Mouse (Mus musculus): ENCODE measurements around the gene Dtl.

Gene Dtl

DNA sequence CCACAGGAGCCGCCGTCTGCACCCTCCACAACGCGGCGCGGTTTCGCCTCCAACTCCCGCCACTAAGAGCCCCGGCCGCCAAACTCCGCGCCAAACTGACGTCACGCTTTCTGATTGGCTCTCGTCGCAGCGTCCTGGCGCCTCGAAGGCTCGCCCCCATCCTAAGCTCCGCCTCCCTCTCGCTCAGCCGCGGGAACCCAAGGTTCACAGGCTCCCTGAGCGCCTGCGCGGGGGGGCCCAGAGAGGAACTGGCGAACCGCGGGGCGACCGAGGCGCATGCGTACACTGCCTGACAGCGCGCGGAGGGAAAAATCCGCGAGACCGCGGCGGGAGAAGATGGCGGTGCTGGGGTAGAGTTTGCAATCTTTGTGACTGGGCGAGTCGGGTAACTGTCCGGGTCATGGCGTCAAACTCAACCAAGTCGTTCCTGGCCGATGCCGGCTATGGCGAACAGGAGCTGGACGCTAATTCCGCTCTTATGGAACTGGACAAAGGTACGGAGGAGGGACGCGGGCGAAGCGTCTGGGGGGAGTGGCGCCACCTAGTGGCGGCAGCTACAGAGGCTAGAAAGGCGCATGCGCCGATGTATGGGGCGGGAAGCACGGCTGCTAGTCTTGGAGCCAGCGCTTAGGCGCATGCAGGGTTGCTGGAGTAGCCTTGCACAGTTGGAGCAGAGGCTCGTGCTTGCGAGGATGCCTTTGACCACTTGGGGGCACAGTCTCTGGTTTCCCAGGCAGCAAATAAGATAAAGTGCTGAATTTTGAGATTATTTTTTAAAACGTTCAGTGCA is at the start of gene Dtl, which contains the start of gene Ints7:
Gene Dtl, minus strand, starts transcription at position 87 of the 790 bp plus-strand sequence.
Gene Ints7, plus strand, starts transcription at position 179 of the 790 bp plus-strand sequence.
- DNase-seq (ENCODE audit: low spot score): peak; percentile 100

DNA sequence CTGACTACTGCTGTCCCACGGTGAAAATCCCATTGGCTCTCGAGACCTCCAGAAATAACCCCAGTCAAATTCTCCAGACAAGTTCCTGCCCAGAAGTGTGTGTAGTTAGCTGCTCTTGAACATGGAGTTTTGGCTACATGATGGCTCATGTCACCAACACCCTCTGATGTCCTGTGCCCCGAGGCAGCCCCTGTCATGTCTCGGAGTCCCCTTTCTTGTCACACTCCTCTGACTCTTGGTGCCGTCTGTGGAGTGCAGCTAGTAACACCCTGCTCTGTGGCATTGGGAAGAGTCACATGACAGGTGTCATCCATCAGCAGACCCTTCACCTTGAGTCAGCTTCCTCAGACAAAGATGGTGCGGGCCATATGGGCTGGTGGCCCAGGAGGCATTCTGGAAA is 49.7 kb upstream of the Dtl start:
- no peak for DNase-seq (ENCODE audit: low spot score)

DNA sequence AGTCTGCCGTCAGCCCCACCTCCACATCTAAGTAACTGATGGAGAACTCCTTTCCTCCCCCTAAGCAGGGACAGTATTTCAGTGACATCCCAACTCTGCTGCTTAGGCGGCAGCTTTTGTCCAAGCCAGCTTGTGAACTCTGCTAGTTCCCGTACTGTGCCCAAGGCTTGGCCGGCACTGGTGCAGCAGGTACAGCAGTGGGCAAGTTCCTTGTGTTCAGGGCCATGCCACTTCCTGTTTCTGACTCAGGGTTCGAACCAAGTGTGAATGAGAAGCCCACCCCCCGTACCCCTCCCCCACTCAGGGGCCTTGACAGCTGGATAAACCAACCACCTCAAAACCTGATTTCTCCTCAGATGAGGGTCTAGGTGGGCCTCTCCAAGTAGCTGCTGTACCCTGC is 49.1 kb upstream of the Dtl start:
- no peak for DNase-seq (ENCODE audit: low spot score)

DNA sequence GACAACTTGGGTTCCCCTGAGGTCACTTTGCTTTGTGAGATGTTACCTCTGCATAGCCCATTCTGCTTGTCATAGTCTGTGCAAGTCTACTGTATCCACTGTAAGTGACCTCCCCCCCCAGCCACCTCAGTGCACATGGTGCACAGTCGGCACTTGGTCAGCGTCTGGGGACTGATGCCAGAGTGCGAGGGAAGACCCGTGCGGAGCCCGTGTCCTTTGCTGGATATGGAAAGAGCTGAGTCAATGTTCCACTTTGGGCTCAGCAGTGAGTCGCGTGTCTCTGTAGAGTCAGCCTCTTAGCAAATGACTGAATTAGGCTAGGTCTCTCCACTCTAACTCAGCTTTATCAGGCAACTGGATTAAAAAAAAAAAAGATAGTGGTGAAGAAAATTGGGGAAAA is 47.5 kb upstream of the Dtl start:
- DNase-seq (ENCODE audit: low spot score): no peak

DNA sequence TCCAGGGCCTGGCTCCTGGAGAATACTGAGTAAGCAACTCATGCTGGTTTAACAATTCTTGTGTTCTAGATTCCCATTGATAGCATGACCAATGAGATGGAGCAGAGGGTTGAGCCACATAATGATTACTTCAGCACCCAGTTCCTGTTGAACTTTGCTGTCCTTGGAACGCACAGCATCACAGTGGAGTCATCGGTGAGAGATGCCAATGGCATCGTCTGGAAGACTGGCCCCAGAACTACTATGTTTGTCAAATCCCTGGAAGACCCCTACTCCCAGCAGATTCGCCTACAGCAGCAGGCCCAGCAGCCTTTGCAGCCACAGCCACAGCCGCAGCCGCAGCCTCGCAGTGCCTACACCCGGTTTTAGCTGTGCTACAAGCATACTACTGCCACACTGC is 45.8 kb upstream of the Dtl start:
- DNase-seq (ENCODE audit: low spot score): peak; percentile 52

DNA sequence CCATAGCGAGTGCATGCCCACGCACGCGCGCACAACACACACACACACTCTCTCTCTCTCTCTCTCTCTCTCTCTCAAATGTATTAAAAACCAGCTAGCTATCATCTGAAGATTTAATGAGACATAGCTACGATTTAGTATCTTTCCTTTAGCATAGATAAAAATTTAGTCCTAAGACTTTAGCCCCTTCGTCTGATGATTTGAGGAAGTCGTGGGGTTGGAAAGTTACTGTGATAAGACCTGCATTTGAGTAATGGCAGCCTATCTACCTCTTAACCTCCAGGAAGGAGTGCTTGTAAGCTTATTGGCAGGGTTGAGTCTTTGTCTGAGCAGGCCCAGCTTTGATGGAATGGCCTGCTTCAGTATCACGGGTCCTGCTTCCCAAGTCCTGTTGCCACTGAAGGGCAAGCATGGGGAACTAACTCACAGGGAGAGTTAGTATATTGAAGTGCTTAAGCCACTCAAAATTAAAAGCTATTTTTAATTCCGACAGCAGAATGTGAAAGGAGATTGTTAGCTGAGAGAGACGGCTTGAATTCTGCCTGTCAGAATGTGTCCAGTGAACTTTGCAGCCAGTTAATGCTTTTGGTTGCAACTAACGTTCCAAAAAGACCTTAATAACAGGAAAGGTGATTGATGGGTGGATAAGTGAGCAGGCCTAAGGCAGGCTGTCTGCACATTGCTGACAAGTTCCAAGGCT is 42.9 kb upstream of the Dtl start:
- DNase-seq (ENCODE audit: low spot score): no peak

DNA sequence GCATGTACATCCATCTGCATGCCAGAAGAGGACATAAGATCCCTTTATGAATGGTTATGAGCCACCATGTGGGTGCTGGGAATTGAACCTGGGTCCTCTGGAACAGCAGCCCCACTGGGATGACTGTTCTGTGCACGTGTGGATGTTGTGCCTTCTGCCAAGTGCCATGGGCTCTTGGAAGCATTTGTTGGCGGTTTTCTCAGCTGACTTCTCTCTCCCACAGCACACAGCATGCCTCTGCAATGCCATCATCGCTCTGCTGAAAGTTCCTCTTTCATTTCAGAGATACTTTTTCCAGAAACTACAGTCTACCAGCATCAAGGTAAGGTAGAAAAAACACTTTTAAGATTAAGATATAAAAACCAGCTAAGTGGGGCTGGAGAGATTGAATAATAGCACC is 42.2 kb upstream of the Dtl start:
- no peak for DNase-seq (ENCODE audit: low spot score)

DNA sequence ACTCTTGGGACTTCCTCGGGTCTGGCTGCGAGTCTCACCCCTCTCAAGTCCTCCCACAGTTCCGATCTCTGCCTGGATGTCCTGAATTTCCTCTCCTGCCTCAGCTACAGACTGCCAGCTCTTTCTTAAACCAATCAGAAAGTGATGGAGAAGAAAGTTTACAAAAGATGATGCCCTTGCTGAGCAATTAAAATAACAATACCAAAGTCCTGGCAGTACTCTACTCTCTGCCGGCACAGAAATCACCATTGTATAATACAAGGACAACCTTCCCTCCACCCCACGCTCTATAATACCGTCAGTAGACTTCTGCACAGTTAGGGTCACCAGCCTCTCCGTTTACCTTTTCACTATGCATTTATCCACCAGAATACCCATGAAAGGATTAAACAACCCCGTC is 40.9 kb upstream of the Dtl start:
- DNase-seq (ENCODE audit: low spot score): no peak

DNA sequence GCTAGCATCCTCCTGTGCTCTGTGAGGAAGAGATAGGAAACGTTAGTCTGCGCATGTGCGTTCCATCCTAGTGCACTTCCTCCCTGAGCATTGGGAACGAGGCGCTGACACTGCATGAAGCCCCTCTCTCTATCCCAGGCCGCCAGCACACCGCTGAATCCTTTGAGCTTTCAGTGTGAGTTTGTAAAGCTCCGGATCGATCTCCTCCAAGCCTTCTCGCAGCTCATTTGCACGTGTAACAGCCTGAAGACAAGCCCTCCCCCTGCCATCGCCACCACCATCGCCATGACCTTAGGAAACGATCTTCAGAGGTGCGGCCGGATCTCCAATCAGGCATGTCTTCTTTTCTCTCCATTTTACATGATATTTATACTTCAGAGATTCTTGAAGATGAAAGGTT is 37.5 kb upstream of the Dtl start:
- DNase-seq (ENCODE audit: low spot score): no peak

DNA sequence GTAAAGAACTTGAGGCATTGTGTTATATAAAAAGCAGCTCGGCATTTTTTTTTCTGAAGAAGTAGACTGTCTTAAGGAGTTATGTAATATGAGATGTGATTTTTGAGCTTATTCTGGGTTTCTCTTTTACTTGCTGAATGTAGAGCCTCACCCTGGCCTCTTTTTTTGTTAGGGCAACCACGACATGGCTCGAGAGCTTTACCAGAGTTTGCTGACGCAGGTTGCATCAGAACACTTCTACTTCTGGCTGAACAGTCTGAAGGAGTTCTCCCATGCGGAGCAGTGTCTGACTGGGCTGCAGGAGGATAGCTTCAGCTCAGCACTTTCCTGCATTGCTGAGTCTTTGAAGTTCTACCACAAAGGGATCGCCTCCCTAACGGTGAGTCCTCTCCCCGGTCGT is 36.3 kb upstream of the Dtl start:
- peak; percentile 17 for DNase-seq (ENCODE audit: low spot score)

DNA sequence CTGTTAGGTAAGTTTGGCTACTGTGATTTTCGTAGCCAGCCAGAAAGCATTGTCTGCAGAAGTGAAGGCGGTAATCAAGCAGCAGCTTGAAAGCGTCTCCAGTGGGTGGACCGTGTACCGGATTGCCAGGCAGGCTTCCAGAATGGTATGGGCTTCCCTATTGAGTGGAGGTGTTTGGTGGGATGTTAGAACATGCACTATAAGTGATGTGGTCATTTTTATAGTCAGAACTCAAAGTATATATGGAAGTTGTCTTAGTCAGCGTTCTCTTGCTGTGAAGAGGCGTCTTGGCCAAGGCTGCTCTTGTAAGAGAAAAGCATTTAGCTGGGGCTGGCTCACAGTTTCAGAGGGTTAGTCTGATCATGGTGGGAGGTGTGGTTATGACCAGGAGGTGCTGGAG is 35.0 kb upstream of the Dtl start:
- no peak for DNase-seq (ENCODE audit: low spot score)

DNA sequence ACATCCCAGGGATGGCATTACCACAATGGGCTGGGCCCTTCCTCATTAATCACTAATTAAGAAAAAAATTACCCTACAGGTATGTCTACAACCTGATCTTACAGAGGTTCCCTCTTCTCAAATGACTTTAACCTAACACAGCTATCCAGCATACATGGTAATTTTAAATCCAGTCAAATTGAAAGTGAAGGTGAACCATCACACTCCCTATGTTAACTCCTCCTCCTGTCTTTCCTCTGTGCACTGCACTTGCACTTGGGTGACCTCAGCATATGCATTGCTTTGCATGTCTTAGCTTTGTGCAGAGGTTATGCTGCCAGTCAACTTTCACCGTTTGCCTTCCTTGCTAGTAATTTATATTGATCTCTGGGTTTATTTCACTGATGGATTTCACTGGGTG is 34.2 kb upstream of the Dtl start:
- DNase-seq (ENCODE audit: low spot score): no peak

DNA sequence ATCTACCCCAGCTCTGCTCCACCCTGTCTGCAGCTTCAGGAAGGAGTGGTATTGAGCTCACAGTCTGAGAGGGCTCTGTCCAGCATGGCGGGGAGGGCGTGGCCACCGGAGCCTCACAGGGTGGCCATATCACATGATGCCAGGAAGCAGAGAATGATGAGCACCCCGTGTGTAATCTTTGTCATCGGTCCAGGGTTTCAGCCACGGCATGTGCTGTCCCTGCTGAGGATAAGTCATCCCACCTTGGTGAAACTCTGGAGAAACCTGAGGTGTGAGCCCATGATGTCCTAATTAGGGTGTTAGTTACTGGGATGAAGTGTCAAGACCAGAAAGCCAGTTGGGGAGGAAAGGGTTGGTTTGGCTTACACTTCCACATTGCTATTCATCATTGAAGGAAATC is 33.7 kb upstream of the Dtl start:
- no peak for DNase-seq (ENCODE audit: low spot score)

DNA sequence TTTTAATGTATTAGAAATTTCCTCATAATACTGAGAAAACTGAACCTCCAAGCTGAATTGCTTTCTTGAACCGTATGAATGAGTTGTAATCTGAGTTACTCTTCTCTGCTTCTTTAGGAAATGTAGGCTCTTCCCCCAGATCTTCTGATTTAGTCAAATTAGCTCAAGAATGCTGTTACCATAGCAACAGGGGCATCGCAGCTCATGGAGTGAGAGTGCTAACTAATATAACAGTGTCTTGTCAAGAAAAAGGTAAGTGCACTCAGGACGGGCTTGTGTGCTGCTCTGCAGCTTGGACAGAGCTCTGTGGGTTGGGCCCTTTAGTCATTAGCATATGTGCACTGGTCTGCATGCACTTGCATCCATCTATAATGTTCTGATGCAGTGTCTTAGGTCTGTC is 29.3 kb upstream of the Dtl start:
- no peak for DNase-seq (ENCODE audit: low spot score)

DNA sequence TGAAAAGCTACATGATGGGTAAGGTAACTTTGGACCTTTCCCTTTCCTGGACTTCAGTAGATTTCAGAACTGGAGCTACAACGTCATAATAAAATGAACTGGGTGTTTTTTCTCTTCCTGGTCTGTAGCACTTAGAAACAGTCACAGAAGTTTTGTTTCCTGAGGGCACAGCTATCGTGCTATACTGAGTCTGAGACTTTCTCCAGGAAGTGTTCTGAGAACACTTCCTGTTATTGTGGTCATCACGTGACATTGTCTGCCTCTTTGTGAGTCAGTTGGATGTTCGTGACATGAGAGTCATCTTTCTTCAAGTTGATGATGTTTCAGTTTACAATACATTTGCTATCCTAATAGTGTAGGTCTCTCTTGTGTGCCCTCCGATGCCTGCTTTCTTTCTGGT is 23.9 kb upstream of the Dtl start:
- no peak for DNase-seq (ENCODE audit: low spot score)

DNA sequence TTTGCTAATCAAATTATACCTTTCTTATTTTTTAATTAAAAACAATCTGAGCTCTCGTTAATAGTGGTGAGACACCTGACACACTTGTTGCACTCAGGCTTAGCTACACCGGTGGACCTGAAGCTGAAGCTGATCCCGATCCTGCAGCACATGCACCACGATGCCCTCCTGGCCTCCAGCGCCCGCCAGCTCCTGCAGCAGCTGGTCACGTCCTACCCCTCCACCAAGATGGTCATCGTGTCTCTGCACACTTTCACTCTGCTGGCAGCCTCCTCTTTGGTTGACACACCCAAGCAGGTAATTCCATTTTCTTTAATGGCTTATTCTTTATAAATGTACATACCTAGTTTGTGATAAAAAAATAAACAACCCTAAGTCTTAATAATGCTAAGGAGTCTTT is 20.7 kb upstream of the Dtl start:
- DNase-seq (ENCODE audit: low spot score): no peak

DNA sequence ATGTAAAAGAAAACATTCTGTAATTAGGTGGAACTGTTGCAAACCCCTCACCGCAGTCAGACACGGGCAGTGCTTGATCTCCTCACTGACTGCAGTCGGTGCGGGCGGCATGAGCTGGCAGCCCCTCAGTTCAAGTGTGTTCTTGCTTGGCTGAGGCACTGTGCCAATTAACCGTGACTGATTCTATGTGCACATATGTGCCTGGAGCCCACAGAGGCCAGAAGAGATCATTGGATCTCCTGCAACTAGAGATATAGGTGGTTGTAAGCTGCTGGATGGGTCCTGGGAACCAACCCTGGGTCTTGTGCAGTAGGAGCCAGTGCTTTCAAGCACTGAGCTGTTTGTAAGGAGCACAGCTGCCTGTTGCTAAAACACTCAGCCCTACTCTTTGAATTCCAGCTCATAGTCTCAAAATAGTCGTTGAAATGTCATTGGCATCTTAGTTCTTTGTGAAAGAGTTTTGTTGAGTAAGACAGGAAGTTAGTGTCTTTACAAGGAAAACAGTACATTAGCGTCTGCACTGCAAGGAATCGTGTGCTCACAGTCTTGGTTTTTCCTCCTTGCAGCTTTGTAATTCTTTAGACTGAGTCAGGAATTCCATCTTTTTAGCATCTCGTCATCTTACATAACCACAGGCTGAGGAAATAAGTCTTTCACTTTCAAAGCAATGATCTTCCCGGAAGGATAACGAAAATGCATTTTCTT is 16.8 kb upstream of the Dtl start:
- DNase-seq (ENCODE audit: low spot score): peak; percentile 48

DNA sequence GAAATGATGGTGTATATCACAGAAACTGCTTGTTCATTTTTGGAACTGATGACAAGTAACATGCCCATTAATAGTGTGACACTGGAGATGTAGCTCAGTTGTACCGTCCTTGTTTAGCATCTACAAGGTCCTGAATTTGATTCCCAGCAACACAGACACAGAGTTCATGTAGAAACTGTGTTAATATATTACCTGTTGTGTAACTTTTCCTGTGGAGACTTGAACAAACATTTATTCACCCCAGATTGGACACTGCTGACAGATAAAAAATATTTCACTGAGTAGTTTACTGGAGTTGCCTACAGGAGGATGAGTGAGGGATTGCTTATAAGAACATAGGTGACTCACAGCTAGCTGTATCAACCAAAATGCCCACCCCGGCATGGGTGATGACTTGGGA is 13.4 kb upstream of the Dtl start:
- no peak for DNase-seq (ENCODE audit: low spot score)

DNA sequence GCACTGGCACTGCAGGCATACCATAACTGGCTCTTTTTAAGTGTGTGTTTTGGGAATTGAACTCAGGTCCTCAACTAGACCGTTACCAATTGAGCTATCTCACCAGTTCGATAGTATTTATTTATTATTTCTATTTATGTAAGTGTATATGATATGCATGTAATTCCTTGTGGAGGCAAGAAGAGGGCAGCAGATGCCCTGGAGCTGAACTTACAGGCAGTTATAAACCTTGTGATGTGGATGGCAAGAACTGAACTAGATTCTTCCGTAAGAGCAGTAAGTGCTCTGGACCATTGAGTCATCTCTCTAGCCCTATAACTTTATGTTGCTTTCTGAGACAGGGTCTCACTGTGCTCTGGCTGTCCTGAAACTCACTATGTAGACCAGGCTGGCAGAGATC is 11.7 kb upstream of the Dtl start:
- no peak for DNase-seq (ENCODE audit: low spot score)

DNA sequence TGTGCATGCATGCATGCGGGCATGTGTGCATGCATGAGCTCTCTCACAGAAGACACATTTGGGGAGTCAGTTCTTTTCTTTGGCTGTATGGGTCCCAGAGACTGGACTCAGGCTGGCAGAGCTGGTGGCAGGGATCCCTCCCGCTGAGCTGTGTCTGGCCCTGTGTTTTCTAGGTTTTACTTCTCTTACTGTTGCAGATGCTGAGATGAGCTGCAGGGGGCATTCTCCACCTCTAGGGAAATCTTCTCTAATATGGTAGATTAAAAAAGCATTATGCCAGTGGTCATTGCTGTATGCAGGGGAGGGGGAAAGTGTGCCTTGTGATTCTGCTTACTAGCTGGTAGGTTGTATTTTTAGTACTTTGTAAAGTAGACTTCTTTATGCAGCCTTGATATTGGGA is 10.4 kb upstream of the Dtl start:
- DNase-seq (ENCODE audit: low spot score): peak; percentile 36

DNA sequence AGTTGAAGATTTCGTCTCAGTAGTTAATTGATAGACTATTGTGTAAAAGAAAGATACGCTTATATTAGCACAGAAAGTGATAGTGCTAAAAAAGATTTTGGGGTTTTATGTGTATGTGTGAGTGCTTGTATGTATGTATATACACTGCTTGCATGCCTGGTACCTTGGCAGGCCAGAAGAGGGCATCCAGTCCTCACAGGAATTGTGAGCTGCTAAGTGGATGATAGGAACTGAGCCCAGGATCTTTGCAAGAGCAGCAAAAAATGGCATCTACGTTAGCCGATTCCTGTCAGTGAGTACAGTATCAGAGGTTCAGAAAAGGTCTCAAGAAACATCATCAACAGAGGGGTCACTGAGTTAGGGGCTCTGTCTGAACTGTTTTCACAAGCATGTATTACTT is 9.1 kb upstream of the Dtl start:
- no peak for DNase-seq (ENCODE audit: low spot score)

DNA sequence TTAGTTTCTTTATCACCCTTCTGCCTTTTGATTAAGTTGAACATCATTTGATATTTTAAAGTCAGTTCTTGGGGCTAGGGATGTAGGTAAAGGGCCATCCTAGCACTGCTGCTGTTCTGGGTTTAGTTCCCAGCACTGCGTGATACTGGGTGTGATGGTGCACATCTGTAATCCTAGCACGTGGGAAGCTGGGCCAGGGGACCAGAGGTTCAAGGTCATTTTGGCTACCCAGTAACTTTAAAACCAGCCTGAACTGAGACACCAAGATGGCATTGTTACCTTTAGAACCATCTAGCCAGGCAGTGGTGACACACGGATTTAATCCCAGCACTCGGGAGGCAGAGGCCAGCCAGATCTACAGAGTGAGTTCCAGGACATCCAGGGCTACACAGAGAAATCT is 8.5 kb upstream of the Dtl start:
- DNase-seq (ENCODE audit: low spot score): no peak

DNA sequence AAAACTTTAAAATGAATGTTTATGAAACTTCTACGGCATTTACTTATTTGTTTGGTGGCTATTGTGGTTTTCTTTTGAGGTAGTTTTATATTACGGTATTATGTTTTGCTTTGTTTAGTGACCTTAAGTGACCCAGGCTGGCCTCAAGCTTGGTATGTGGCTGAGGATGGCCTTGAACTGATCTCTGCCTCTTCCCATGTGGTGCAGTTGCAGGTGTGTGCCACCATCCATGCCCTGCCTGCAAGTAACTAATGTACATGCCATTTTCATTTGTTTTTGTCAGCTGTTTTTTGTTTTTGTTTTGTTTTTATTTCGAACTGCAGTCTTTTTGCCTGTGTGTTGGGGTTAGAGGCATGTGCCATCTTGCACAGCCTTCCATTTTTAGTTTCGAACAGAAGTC is 6.3 kb upstream of the Dtl start:
- no peak for DNase-seq (ENCODE audit: low spot score)
